Mouse (Mus musculus) bone marrow, adult 2 months (tissue): ENCODE results near the gene Ndufs4.

Experiments used
- CTCF ChIP-seq: fragments of 200-500 bp; IDR thresholded peaks from 2 replicates; pipeline ENCODE4 v1.5.1; 2011; ENCODE audit warnings: low read length, control low read depth; ENCODE audit not compliant: control insufficient read depth, insufficient read depth
- POLR2A ChIP-seq: fragments of 200-500 bp; IDR thresholded peaks from 2 replicates; pipeline ENCODE4 v1.6.1; 2011; ENCODE audit warnings: low read depth, mild to moderate bottlenecking, control low read depth, low read length, borderline replicate concordance; ENCODE audit not compliant: control insufficient read depth

- TF ChIP-seq CTCF: no peak
- TF ChIP-seq POLR2A: no peak
Observed at GRCm38 (mm10) chr13:114387074-114387487, 977 bp downstream of the Ndufs4 start.
